Mouse (Mus musculus): ENCODE measurements around the gene Mknk1. TPM values are rescaled to one million over a fixed set of nuclear protein-coding genes. Genes with fewer than 3 reads are reported as not detected.

Mknk1 gene
- polyA plus RNA-seq, 1 experiment from 2014 or later, result 23.3 TPM

DNA sequence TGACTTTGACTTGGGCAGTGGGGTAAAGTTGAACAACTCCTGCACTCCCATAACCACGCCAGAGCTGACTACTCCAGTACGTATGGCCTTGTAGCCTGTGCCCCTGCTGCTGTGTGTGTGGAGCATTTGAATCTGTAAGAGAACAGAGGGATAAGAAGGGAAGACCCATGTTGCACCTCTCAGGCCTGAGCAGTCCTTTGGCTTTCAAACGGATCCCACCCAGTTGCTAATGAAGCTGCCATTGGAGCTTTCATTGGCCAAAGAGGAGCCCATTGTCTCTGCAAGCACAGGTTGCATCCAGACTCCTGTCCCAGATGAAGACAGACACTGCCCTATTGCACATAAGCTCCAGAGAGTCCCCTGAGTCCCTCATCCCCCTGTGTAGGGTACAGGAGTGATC lies 34.2 kb downstream of the Mknk1 start:
- H3K4me1 ChIP-seq (replicated peaks), result peaks cover 37% of the 10 kb centered on the region
- 79% methylated on average over 3 of the region's 3 CpGs for WGBS

DNA sequence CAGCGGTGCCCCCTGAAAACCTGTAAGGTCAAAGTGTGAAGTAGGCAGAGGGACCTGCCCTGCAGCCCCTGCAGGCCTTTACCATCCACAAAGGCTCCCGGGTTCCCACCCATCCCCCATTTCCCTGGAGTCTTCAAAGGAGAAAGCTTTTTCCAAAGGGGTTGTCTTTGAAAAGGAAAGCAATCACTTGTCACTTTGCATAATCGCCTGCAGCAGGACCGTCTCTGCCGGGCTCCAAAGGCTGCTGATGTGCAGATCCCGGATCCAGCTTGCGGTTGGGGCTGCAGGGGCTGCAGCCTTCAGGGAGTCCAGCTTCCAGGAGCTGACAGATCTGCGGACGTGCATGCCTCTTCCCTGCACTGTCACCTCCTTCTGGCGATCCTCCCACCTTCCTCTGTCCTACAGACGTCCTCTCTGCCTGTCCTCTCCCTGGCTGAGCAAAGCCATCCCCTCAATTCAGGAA lies 39.2 kb downstream of the Mknk1 start:
- WGBS, result 2% methylated on average over 11 of the region's 11 CpGs

More for the DNA sequence above, 34.2 kb downstream of the Mknk1 start:
- Histone ChIP-seq H3K4me2 (replicated peaks) (no peak overlapping the region), H3K4me3 (replicated peaks) (no peak overlapping the region), H3K9me3 (no peaks in the 10 kb centered on the region), H3K27me3 (no peaks in the 10 kb centered on the region), H3K27ac (no peak overlapping the region), H3K9ac (replicated peaks) (no peak overlapping the region), H3K36me3 (peaks cover 28% of the 10 kb centered on the region)
- ATAC-seq, result no peak

DNA sequence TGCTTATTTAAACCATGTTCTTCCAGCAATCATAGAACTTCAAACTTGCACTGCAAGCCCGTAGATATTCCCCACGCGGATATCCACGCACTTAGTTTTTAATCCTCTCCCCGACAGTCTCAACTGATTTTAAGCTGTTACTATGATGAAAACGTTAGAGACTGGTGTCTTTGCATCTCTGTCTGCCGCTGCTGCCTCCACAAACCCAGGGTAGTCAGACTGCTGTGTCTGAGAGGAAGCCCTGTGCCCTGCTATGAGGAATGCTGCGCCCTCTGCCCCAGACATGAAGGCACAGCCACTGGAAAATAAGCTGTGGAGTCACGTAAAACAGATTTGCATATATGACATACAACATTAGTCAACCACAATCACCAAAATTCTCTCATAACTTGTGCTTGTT lies 39.8 kb downstream of the Mknk1 start:
- WGBS, result 13% methylated on average over 9 of the region's 9 CpGs
- Histone ChIP-seq H3K9me3 (no peaks in the 10 kb centered on the region), H3K4me1 (replicated peaks) (peaks cover 56% of the 10 kb centered on the region), H3K4me3 (replicated peaks) (no peak overlapping the region), H3K36me3 (peaks cover 14% of the 10 kb centered on the region), H3K27ac (peak overlapping the region; percentile 88; the same call in 1 of the 2 replicates), H3K9ac (replicated peaks) (peak overlapping the region; percentile 53; the same call in 1 of the 2 replicates), H3K4me2 (replicated peaks) (peak overlapping the region; percentile 41), H3K27me3 (no peaks in the 10 kb centered on the region)
- no peak for ATAC-seq

More for the DNA sequence above, 39.2 kb downstream of the Mknk1 start:
- peak overlapping the region; percentile 53; the same call in 1 of the 2 replicates for H3K9ac ChIP-seq (replicated peaks)
- H3K9me3 ChIP-seq, result no peaks in the 10 kb centered on the region
- 0 out of 2 replicates have a peak overlapping the region, but pooled peaks have one; percentile 6 for H3K4me3 ChIP-seq (replicated peaks)
- peak overlapping the region; percentile 88 for H3K27ac ChIP-seq
- H3K27me3 ChIP-seq, result no peaks in the 10 kb centered on the region
- peak; percentile 72 for ATAC-seq
- H3K36me3 ChIP-seq, result peaks cover 18% of the 10 kb centered on the region
- H3K4me2 ChIP-seq (replicated peaks), result peak overlapping the region; percentile 41
- H3K4me1 ChIP-seq (replicated peaks), result peaks cover 56% of the 10 kb centered on the region

DNA sequence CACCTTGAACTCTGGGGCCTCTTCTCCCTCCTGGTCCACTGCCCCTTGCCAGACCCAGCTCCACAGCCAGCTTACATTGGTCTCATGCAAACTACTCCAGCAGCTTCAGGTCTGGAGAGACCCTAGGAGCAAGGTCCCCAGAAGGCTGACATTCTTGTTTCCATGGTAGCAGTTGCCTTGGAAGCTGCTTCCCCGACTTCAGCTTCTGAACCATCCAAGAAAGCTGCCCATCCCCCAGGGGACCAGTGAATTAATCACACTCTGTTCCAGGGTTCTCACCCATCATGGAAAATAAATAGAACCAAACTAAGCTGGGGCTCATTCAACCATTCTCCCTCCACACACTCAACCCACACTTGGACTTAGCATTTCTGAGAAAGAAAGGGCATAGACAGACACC lies 42.2 kb downstream of the Mknk1 start:
- 0% methylated on average over 1 of the region's 1 CpGs for WGBS
- Histone ChIP-seq H3K4me1 (replicated peaks) (peaks cover 56% of the 10 kb centered on the region), H3K27ac (peak overlapping the region; percentile 70)

DNA sequence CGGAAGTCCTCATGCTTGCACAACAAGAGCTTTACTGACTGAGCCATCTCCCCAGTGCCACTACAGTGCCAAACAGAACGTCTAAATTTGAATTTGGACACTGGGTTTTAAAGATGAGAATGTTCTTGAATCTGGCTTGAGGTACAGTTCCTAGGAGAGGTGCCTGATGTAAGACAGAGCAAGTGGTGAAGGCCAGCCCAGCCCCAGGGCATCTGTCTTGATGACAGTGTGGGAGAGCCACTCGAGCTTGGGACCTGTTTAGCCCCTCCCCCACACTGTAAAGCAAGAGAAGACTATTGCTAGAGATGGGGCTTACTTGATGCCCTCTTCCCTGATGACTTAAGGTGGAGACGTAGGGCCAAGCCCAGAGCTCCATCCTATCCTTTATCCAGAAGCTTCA lies 43.2 kb downstream of the Mknk1 start:
- no peaks in the 10 kb centered on the region for H3K27me3 ChIP-seq
- no peak overlapping the region for H3K4me2 ChIP-seq (replicated peaks)
- H3K9me3 ChIP-seq, result no peaks in the 10 kb centered on the region
- no peak overlapping the region for H3K27ac ChIP-seq
- no peaks in the 10 kb centered on the region for H3K36me3 ChIP-seq
- H3K4me3 ChIP-seq (replicated peaks), result no peak overlapping the region
- H3K4me1 ChIP-seq (replicated peaks), result peaks cover 53% of the 10 kb centered on the region
- no peak for ATAC-seq
- H3K9ac ChIP-seq (replicated peaks), result no peak overlapping the region
- WGBS, result 69% methylated on average over 4 of the region's 4 CpGs

More for the DNA sequence above, 42.2 kb downstream of the Mknk1 start:
- peak; percentile 36 for ATAC-seq
- H3K27me3 ChIP-seq, result no peaks in the 10 kb centered on the region
- H3K4me2 ChIP-seq (replicated peaks), result 0 out of 2 replicates have a peak overlapping the region, but pooled peaks have one; percentile 21
- H3K9ac ChIP-seq (replicated peaks), result no peak overlapping the region
- H3K4me3 ChIP-seq (replicated peaks), result no peak overlapping the region
- peaks cover 4% of the 10 kb centered on the region; the same call in 1 of the 2 replicates for H3K36me3 ChIP-seq
- H3K9me3 ChIP-seq, result no peaks in the 10 kb centered on the region

DNA sequence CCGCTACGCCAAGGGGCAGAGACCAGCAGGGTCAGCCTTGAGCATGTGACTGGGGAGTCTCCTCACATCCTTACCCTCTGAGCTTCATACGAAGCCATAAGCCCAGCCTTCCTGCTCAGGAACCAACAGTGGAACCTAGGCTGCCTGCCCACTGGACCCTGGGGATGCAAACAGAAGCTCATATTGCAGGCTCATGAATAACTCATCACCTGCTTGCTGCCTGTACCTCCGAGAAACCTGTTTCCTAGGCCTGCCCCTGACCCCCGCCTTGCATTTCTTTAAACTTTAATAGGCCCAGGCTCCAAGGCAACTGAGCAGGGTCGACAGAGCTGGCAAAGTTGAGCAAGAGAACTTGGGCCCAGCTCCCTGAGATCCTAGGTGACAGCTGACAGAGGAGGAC lies 45.0 kb downstream of the Mknk1 start, which contains the start of gene Kncn:
Kncn (plus strand) TSS at position 379 of the 400 bp plus-strand sequence.
- H3K27me3 ChIP-seq, result peaks cover 11% of the 10 kb centered on the region
- peaks cover 35% of the 10 kb centered on the region for H3K4me1 ChIP-seq (replicated peaks)
- H3K27ac ChIP-seq, result no peak within 1 kb of the TSS
- no peak within 1 kb of the TSS for H3K4me3 ChIP-seq (replicated peaks)
- H3K9me3 ChIP-seq, result no peaks in the 10 kb centered on the region
- H3K4me2 ChIP-seq (replicated peaks), result no peak within 1 kb of the TSS
- no peaks in the 10 kb centered on the region for H3K36me3 ChIP-seq
- H3K9ac ChIP-seq (replicated peaks), result no peak within 1 kb of the TSS
- ATAC-seq, result no peak
- WGBS, result 70% methylated on average over 6 of the region's 6 CpGs

DNA sequence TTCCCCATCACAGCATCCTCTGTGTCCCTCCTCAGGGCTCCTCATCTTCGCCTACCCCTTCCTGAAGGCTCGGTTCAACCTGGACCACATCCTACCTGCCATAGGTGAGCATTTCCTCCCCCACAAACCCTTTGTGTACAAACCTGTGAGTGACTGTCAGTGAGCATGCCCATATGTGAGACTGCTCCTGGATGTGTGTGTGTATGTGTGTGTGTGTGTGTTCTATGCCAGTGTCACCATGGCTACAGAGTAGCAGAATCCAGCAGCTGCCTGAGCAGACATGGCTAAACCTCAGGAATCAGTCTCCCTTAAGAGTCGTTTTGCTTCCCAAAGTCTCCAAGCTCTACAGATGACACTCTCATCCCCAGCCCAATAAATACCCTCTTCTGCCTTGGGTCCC lies 46.8 kb downstream of the Mknk1 start:
- H3K4me1 ChIP-seq (replicated peaks), result peaks cover 28% of the 10 kb centered on the region
- no peak overlapping the region for H3K4me3 ChIP-seq (replicated peaks)
- H3K27me3 ChIP-seq, result peaks cover 29% of the 10 kb centered on the region
- 0 out of 2 replicates have a peak overlapping the region, but pooled peaks have one; percentile 5 for H3K27ac ChIP-seq
- H3K36me3 ChIP-seq, result no peaks in the 10 kb centered on the region
- no peak for ATAC-seq
- H3K9me3 ChIP-seq, result no peaks in the 10 kb centered on the region
- 82% methylated on average over 3 of the region's 3 CpGs for WGBS
- no peak overlapping the region for H3K9ac ChIP-seq (replicated peaks)
- no peak overlapping the region for H3K4me2 ChIP-seq (replicated peaks)

DNA sequence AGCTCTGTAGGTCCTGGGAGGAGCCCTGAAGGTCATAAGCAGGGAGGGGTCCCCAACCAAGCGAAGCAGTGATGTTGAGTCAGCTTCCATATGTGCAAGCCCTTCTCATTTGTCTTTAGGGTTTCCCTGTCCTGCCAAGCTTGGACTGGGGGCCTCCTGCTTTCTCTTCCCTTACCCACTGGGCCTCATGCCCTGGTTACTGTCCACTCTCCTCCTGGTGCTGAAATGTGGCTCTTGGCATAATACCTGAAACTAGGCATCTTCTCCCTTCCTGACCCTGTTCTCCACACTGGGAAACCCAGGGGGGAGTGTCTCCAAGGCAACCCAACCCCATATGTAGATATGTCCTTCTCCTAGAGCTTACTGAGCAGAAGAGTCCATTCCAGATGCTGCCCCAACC lies 47.9 kb downstream of the Mknk1 start:
- no peak overlapping the region for H3K27ac ChIP-seq

DNA sequence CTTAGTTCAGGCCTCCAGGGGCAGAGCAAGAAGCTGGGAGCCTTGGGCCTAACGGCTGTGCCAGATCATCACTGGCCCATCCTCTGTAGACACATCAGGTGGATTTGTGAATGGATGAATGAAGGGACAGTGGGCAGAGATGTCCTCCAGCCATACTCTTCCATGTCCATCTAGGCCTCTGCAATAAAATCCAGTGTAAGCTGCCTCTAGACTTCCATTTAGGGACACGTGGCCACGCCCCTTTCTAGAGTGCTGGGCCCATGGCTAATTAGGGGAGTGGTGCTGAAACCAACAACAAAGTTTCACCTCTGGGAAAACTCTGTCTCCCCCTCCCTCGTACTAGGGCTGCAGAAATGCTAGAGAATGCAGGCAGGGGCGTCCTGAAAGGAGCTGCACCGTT lies 51.1 kb downstream of the Mknk1 start:
- Histone ChIP-seq H3K9me3 (no peaks in the 10 kb centered on the region), H3K4me1 (replicated peaks) (peaks cover 12% of the 10 kb centered on the region), H3K27ac (no peak overlapping the region), H3K4me3 (replicated peaks) (peak overlapping the region; percentile 36), H3K4me2 (replicated peaks) (peak overlapping the region; percentile 66), H3K36me3 (no peaks in the 10 kb centered on the region), H3K27me3 (peaks cover 55% of the 10 kb centered on the region), H3K9ac (replicated peaks) (peak overlapping the region; percentile 60)
- WGBS, result 14% methylated on average over 6 of the region's 6 CpGs
- 0 out of 2 replicates have a peak, but pooled peaks have one; percentile 15 for ATAC-seq

More for the DNA sequence above, 47.9 kb downstream of the Mknk1 start:
- no peaks in the 10 kb centered on the region for H3K36me3 ChIP-seq
- no peak overlapping the region for H3K4me3 ChIP-seq (replicated peaks)
- peaks cover 39% of the 10 kb centered on the region for H3K27me3 ChIP-seq
- H3K4me2 ChIP-seq (replicated peaks), result no peak overlapping the region
- 41% methylated on average over 1 of the region's 1 CpGs for WGBS
- no peak overlapping the region for H3K9ac ChIP-seq (replicated peaks)
- no peak for ATAC-seq
- H3K4me1 ChIP-seq (replicated peaks), result peaks cover 19% of the 10 kb centered on the region
- no peaks in the 10 kb centered on the region for H3K9me3 ChIP-seq

DNA sequence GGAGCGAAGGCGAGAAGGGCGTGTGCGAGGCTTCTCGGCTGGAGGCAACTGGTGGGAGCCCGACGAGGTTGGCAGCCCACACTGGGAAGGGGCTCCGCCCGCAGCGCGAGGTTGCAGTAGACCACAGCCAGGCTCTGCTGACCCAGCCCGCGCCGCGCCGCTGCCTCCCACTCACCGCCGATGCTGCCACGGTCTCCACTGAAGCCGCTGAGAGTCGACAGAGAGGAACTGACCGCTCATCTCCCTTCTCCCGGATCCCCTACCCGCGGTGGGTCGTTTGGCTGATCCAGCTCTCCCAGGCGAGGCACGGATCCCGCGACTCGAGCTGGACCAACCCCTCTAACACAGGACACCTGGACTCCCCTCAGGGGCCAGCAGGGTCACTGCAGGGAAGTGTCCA lies 51.6 kb downstream of the Mknk1 start, which contains the start of gene 6430628N08Rik:
6430628N08Rik (plus strand) TSS at position 113 of the 400 bp plus-strand sequence.
- H3K27ac ChIP-seq, result no peak within 1 kb of the TSS
- ATAC-seq, result peak; percentile 53
- H3K4me1 ChIP-seq (replicated peaks), result peaks cover 12% of the 10 kb centered on the region
- 2% methylated on average over 31 of the region's 31 CpGs for whole genome bisulfite sequencing
- peak within 1 kb of the TSS; percentile 60 for H3K9ac ChIP-seq (replicated peaks)
- no peaks in the 10 kb centered on the region for H3K9me3 ChIP-seq
- H3K4me2 ChIP-seq (replicated peaks), result peak within 1 kb of the TSS; percentile 66
- peak within 1 kb of the TSS; percentile 36 for H3K4me3 ChIP-seq (replicated peaks)
- H3K36me3 ChIP-seq, result no peaks in the 10 kb centered on the region
- H3K27me3 ChIP-seq, result peaks cover 58% of the 10 kb centered on the region

DNA sequence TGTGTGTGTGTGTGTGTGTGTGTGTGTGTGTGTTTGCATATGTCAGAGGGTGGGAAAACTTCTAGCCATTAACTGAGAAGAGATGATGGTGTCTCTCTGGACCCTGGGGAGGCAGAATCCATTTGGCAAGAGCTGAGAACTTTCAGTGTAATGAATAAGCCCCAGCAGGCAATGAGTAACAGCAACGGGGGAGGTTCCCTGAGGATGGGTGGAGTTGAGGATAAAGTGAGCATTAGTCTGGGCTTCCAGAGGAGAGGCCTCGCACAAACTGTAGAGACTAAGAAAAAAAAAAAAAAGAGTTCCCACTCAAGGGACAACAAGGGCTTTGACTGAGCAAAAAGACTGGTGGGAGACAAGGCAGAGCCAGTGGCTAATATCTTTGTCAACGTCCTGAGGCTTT lies 55.3 kb downstream of the Mknk1 start:
- no peak overlapping the region for H3K4me2 ChIP-seq (replicated peaks)
- H3K4me3 ChIP-seq (replicated peaks), result no peak overlapping the region
- no peak overlapping the region for H3K27ac ChIP-seq
- 7% methylated on average over 3 of the region's 3 CpGs for WGBS
- H3K9ac ChIP-seq (replicated peaks), result no peak overlapping the region
- H3K27me3 ChIP-seq, result peaks cover 80% of the 10 kb centered on the region
- ATAC-seq, result no peak
- peaks cover 23% of the 10 kb centered on the region for H3K4me1 ChIP-seq (replicated peaks)
- H3K36me3 ChIP-seq, result no peaks in the 10 kb centered on the region
- H3K9me3 ChIP-seq, result no peaks in the 10 kb centered on the region

DNA sequence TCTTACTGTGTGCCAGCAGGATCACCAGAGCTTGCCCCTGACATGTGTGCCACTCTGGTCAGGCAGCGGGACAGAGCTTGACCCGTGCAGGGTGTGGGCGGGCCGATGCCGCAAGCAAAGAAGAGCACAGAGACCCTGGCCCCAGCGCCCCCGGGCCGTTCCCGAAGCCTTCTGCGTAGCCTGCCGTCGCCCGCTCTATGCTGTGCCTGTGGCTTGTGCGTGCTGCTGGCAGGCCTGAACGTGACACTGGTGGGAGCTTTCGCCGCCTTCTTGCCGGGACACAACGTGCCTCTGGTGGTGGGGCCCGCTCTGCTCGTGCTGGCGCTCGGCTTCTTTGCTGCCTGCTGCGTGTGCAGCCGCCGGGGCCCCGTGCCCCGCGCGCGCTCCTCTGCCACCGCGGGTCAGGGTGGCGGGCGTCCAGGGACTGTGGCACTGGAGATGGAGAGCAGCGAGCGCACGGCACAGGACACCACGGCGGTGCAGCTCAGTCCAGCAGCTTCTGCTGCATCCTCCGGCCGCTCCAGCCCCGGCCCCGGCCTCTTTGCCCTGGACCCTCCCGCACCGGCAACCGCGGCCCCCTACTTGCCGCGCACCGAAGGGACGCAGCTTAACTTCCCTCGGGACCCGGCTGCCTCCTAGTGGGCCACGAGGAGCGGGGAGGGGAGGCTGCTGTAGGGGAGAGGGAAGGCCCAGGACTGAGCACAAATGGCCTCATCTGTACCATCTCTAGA lies 59.1 kb downstream of the Mknk1 start:
- H3K27ac ChIP-seq, result no peak overlapping the region
- peak overlapping the region; percentile 47 for H3K4me3 ChIP-seq (replicated peaks)
- H3K9ac ChIP-seq (replicated peaks), result peak overlapping the region; percentile 67
- ATAC-seq, result peak; percentile 71
- peak overlapping the region; percentile 89 for H3K4me2 ChIP-seq (replicated peaks)
- no peaks in the 10 kb centered on the region for H3K36me3 ChIP-seq
- peaks cover 11% of the 10 kb centered on the region for H3K4me1 ChIP-seq (replicated peaks)
- H3K9me3 ChIP-seq, result no peaks in the 10 kb centered on the region
- H3K27me3 ChIP-seq, result peaks cover 81% of the 10 kb centered on the region
- WGBS, result under 1% methylated on average over 56 of the region's 56 CpGs
